Mouse (Mus musculus) Patski (cell line): ENCODE results near the gene Arid4b. TPM values are rescaled to one million over a fixed set of nuclear protein-coding genes. Genes with fewer than 3 reads are reported as not detected.
"Not testable (repeated sequence)": the region's sequence is repeated elsewhere in the genome, so short reads cannot be mapped to it uniquely, and the experiment has no call there.

Experiments used
- ATAC-seq: fragments of 100-300 bp; one replicate; pipeline ENCODE4 v1.8.0; 2021
- CTCF ChIA-PET: fragments of 350-600 bp; sonication (Branson Sonifier 250); formaldehyde crosslinking; loops from one replicate; lab custom pipeline; 2022; ENCODE audit warnings: inconsistent platforms; lab: Charles Lee
- POLR2A ChIA-PET: fragments of 350-600 bp; sonication (Branson Sonifier 250); formaldehyde crosslinking; loops from one replicate; lab custom pipeline; 2022; ENCODE audit warnings: antibody characterized with exemption, inconsistent platforms; lab: Charles Lee
- DNase-seq: peaks from one replicate; pipeline ENCODE4 v3.0.0-alpha.2; 2011; ENCODE audit warnings: low read depth, low spot score
- H3K27me3 ChIP-seq: fragments of 371-371 bp; one replicate; pipeline ENCODE4 v1.5.1; 2021
- CTCF ChIP-seq: fragments of 100-300 bp; IDR thresholded peaks from one replicate; pipeline ENCODE4 v1.5.1; 2021
- in situ Hi-C: fragments of 300-500 bp; cut with MboI; formaldehyde crosslinking; loops from 3 replicates; pipeline ENCODE4 v1.11.1; 2018; ENCODE audit warnings: low pct_unique_long_range_greater_than_20kb, mixed read lengths
- polyA plus RNA-seq: library from polyadenylated mRNA; unstranded; gene quantifications from one replicate; pipeline ENCODE4 v1.2.3, GENCODE M21; 2021

Arid4b gene
- polyA plus RNA-seq, 1 experiment from 2014 or later = 31.1 TPM

- ChIA-PET CTCF (interaction anchor here (1.0 kb wide), 1 partner anchor 28 kb away, joined by 4 read pairs; no protein-coding TSS in a partner anchor), POLR2A (no interaction called here)
- DNase-seq (no peak), ATAC-seq (no peak)
- H3K27me3 ChIP-seq = no peaks in the 10 kb centered on the region
- no peak for TF ChIP-seq CTCF
- in situ Hi-C loops = no loop called here
Measured at GRCm38 (mm10) chr13:14033309-14034072, 29.5 kb upstream of the Arid4b start.

GRCm38 (mm10) chr13:14034073-14034348 is 29.0 kb upstream of the Arid4b start:
- ATAC-seq (no peak), DNase-seq (no peak)
- ChIA-PET CTCF (interaction anchor here (1.0 kb wide), 1 partner anchor 28 kb away, joined by 4 read pairs; no protein-coding TSS in a partner anchor), POLR2A (no interaction called here)
- in situ Hi-C loops = no loop called here
- H3K27me3 ChIP-seq = no peaks in the 10 kb centered on the region
- no peak for TF ChIP-seq CTCF

GRCm38 (mm10) chr13:14035352-14035751 is 27.7 kb upstream of the Arid4b start:
- TF ChIP-seq CTCF = peak; percentile 51
- CTCF ChIA-PET, DNase-seq, ATAC-seq, H3K27me3 ChIP-seq, POLR2A ChIA-PET, in situ Hi-C loops: not testable (repeated sequence)

- in situ Hi-C loops = no loop called here
- no peak for TF ChIP-seq CTCF
- ChIA-PET POLR2A (no interaction called here), CTCF (no interaction called here)
- DNase-seq = no peak
- no peak for ATAC-seq
- H3K27me3 ChIP-seq = no peaks in the 10 kb centered on the region
Measured at GRCm38 (mm10) chr13:14035875-14036630, 27.0 kb upstream of the Arid4b start.

- no peak for ATAC-seq
- CTCF ChIA-PET = no interaction called here
- no peak for DNase-seq
- in situ Hi-C loops = no loop called here
- no peaks in the 10 kb centered on the region for H3K27me3 ChIP-seq
- POLR2A ChIA-PET = interaction anchor here (2.6 kb wide), 1 partner anchor 23 kb away, joined by 15 read pairs; the partner anchor contains the start of genes Arid4b and Ggps1
- TF ChIP-seq CTCF = no peak
Measured at GRCm38 (mm10) chr13:14038911-14039291, 24.1 kb upstream of the Arid4b start.

- H3K27me3 ChIP-seq = no peaks in the 10 kb centered on the region
Measured at GRCm38 (mm10) chr13:14039292-14039965, 23.6 kb upstream of the Arid4b start, which contains the start of gene Tbce. Gene Tbce, minus strand, starts transcription at chr13:14039638.

GRCm38 (mm10) chr13:14040186-14040585 is 22.8 kb upstream of the Arid4b start:
- CTCF ChIA-PET = no interaction called here
- no peak for TF ChIP-seq CTCF
- DNase-seq = peak; percentile 80
- in situ Hi-C loops = no loop called here
- no peaks in the 10 kb centered on the region for H3K27me3 ChIP-seq
- POLR2A ChIA-PET = interaction anchor here (1.3 to 2.6 kb wide), 2 partner anchors 12 to 22 kb away, joined by 3 to 15 read pairs; partner anchors contain the start of genes Arid4b and Ggps1
- peak; percentile 77 for ATAC-seq

More at GRCm38 (mm10) chr13:14039292-14039965, 23.6 kb upstream of the Arid4b start, which contains the start of gene Tbce:
- TF ChIP-seq CTCF = no peak
- DNase-seq = peak; percentile 62
- peak; percentile 88 for ATAC-seq
- in situ Hi-C loops = no loop called here
- CTCF ChIA-PET = no interaction called here
- POLR2A ChIA-PET = interaction anchor here (0.6 to 2.6 kb wide), 3 partner anchors 13 to 25 kb away, joined by 3 to 15 read pairs (median 3); partner anchors contain the start of genes Arid4b and Ggps1

- TF ChIP-seq CTCF = no peak
- no peaks in the 10 kb centered on the region for H3K27me3 ChIP-seq
- in situ Hi-C loops = no loop called here
- ATAC-seq (no peak), DNase-seq (no peak)
- POLR2A ChIA-PET = no interaction called here
- CTCF ChIA-PET = interaction anchor here (0.8 to 1.0 kb wide), 2 partner anchors 15 to 17 kb away, joined by 3 read pairs; no protein-coding TSS in a partner anchor
Measured at GRCm38 (mm10) chr13:14043851-14044250, 19.2 kb upstream of the Arid4b start.

GRCm38 (mm10) chr13:14044521-14044920 is 18.5 kb upstream of the Arid4b start:
- no peaks in the 10 kb centered on the region for H3K27me3 ChIP-seq
- POLR2A ChIA-PET = no interaction called here
- in situ Hi-C loops = no loop called here
- TF ChIP-seq CTCF = no peak
- CTCF ChIA-PET = interaction anchor here (0.8 to 1.0 kb wide), 2 partner anchors 15 to 17 kb away, joined by 3 read pairs; no protein-coding TSS in a partner anchor
- DNase-seq (no peak), ATAC-seq (no peak)

- POLR2A ChIA-PET = no interaction called here
- ATAC-seq (no peak), DNase-seq (no peak)
- CTCF ChIA-PET = no interaction called here
- no peak for TF ChIP-seq CTCF
- in situ Hi-C loops = loop anchor here (25.0 kb wide), 1 partner anchor 562 kb away; the partner anchor contains the start of genes Mrpl32 and Psma2
- no peaks in the 10 kb centered on the region for H3K27me3 ChIP-seq
Measured at GRCm38 (mm10) chr13:14049878-14050277, 13.2 kb upstream of the Arid4b start.
